Mouse (Mus musculus): Measurements from ENCODE around the gene Fam131c.

- TF ChIP-seq CTCF (IDR thresholded peaks at IDR 0.05; ENCODE audit: low read depth) (no peak), EP300 (IDR thresholded peaks at IDR 0.05; ENCODE audit: low read depth) (no peak)
These were observed 37.2 kb downstream of the Fam131c start for GRCm38 (mm10) chr4:141405314-141405622.
